Mouse (Mus musculus) adrenal gland, adult (tissue): ENCODE measurements at regions not wholly inside any gene's neighbourhood (a gene's known extent, or its start where the extent isn't known, plus 50 kb on each side); places are given as distances from the start of the nearest gene placed in this dataset.

Experiments
- DNase-seq, 2 experiments: peaks; one replicate each; pipeline ENCODE4 v3.0.0; 2022 to 2023; ENCODE audit warnings: low spot score in 1 of 2; ENCODE audit not compliant: inconsistent age in 2 of 2

DNA sequence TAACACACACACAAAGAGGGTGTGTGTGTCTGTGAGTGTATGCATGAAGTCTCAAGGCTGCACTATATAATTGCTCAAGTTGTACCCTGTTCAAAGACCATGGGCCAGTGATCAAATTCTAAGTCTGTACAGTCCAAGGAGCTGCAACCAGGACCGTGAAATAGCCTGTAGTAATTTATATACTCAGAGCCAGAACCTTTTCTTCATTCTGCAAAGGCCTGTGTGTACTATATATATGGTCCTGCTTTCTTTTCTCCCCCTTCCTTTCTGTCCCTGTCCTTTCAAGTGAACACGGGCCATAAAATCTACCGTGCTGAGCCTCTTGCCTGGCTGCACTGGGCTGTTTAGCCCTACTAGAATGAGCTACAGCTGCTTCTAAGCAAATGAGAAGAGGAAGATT lies 757.5 kb upstream of the Castor2 start:
- no peak for DNase-seq

DNA sequence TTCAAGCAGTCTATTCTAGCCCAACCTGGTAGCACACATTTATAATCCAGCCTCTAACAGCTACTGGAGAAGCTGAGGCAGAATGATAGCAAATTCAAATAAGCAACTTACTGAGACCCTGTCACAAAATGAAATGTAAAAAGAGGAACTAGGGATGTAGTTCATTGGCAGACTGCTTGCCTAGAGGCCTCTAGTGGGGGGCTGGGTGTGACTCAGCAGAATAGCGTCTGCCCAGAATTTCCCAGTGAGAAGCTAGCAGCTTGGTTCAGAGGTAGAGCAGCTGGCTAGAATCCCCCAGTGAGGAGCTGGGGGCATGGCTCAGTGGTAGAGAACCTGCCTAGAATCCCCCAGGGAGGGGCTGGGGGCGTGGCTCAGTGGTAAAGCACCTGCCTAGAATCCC lies 777.5 kb upstream of the Auts2 start:
- no peak for DNase-seq

- DNase-seq = no peak
These were observed 777.1 kb upstream of the Auts2 start for GRCm38 (mm10) chr5:133320206-133320605.

GRCm38 (mm10) chr5:133314031-133314430 lies 770.9 kb upstream of the Auts2 start:
- no peak for DNase-seq

DNA sequence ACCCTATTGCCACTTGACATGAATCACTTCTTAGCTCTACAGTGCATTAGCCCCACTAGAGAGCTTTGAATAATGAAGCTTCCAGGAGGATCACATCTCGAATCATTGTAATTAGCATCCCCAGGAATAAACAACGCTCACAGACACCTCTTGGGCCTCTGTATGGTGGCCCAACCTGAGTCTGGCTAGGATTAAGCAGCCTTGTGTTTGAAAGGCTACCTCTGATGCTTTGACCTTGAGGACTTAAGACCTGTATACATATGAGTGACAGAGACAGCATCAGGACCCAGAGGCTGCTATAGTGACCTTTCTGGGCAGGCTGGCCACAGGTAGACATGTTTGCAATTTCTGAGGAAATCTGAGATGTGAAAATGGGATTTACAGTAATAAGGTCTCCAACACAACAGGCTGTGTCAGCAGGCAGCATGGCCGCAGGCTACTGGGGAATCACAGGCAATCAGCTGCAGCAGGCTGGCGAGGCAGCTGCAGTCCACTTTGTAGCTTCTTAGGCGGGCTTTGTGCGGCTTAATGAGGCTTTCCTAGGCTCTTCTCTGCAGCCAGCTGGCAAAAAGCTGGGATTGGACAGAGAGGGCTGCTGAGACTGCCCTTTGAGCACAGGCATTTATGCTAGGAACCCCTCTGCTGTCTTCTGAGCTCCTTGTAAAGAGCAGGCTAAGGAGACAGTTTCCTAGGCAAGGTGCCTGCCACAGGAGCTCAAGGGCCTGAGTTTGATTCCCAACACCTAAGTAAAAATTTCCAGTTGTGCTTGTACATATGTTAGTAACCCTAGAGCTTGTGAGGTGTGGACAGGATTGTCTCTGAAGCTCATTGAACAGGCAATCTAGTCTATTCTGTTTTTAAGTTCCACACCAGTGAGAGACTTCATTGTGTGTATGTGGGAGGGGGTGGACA lies 768.1 kb upstream of the Auts2 start:
- DNase-seq = no peak

DNA sequence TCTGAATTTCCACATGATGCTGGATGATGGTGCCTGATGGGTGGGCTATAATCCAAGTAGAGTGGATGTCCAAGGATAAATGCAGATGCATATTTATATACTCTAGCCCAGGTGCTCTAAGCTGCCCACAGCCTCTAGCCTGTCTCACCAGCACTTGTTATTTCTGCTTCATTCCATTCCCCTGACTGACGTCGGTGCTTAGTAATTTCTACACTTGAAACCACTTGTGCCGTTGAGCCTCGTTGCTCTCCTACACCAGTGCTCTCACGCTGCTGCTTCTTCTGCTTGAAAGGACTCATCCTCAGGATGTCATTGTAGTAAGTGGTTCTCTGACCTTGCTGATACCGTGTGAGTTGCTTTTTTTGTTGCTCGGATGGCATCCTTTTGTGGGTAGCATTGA lies 724.7 kb upstream of the Auts2 start:
- DNase-seq = peak; percentile 15 to 40

- DNase-seq = peak; percentile 43 to 66
These were observed 724.2 kb upstream of the Auts2 start for GRCm38 (mm10) chr5:133267356-133267755.

DNA sequence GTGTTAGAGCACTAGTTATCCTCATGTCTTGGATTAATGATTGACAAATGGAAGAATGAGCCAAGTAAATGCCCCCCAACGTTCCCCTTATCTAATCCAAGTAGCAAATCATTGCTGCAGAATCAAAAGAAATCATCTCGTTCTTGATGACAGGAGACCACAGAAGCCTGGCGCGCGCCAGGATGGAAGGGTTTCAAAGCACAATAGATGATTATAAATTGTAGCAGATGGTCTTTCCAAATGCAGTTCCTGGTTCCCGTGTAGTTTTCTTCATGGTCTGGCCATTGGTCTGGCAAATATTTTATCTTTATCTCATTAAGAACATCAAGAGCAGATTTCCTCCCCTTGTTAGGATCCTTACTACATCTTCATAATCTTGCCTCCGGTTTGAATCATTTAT lies 721.8 kb upstream of the Auts2 start:
- no peak for DNase-seq

DNA sequence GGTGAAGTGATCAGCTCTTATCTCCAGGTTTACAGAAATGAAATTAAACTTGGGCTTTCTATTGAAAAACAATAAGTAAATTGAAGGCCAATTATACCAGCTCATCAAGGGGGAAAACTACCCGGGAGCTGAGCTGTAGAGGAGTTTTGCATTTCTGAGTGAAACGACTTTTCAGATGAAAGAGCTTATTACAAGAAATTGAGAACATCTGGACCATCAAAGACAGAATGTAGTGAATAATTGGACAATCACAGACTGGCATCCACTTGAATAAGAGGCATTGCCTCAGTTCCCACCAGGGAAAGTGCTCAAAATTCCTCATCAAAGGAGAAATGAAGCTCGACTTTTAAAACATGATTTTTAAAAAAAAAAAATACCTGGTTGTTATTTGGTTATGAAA lies 675.7 kb upstream of the Auts2 start:
- no peak for DNase-seq

- no peak for DNase-seq
These were observed 655.4 kb upstream of the Auts2 start for GRCm38 (mm10) chr5:133198546-133198945.

DNA sequence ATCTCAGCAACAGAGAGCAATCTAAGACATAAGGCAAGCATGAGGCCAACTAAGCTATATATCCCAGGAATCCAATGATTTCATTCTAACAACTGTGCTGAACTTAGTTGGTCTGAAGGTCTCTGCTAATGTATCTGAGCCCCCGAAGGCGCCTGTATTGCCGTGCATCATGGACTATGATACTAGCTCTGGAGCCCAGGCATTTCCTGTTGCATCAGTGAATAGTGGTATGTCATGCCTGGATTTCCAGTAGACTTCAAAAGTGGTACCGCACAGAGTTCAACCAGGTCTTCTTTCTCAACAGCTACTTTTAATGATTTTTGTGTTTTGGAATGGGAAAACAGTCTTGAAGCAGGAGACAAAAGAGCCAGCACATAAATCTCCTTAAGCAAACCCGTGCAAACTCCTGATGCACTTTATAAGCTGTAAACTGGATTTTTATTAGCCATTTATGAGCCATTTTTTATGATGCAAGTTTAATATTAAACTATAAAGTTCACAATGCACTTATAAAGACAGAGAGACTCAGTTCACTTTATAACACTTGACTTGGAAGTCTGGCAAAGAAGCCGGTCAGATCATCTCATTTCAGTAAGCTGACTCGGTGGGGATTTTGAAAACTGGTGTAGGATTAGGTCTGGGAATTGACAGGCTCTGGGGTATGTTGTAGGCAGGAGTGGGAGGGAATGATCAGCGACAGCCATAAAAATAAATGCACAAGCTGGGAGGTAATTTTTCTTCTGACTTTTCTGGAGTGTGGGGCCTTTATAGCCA lies 646.8 kb upstream of the Auts2 start:
- DNase-seq = no peak

DNA sequence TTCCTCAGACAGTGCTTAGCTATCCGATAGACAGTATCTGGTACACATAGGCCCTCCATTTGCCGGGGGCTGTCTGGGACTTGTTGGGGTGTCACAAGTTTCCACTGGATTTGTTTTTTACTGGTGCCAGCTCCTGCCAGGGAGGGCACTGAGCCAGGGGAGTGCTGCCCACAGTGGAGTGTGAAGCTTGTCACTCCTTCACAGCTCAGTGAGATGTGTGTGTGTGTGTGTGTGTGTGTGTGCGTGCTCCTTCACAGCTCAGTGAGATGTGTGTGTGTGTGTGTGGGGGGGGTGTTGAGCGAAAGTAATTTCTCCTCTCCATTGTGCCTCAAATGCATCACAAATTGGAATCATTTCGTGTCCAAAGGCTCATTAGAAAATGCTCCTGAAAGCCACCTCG lies 632.5 kb upstream of the Auts2 start:
- DNase-seq = no peak

GRCm38 (mm10) chr5:133173155-133173723 lies 630.1 kb upstream of the Auts2 start:
- peak; percentile 87 to 94 for DNase-seq

GRCm38 (mm10) chr5:133172686-133173085 lies 629.5 kb upstream of the Auts2 start:
- no peak for DNase-seq

DNA sequence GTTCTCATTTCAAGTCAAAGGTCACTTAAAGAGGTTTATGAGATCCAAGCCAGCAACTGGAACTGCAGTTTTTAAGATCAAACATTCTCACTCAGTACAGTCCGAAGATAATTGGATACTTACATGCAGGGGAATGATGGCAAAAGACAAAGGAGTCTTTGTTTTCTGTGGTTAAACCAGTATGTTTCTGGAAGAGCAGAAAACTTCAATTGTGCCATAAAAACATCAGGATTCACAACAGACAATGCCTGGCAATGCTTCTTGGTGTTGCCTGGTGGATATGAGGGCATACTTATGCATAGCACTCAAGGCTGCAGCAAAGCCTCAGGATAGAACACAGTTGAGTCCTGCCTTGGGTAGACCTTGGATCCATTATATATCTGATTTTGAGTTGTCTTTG lies 628.1 kb upstream of the Auts2 start:
- DNase-seq = no peak

DNA sequence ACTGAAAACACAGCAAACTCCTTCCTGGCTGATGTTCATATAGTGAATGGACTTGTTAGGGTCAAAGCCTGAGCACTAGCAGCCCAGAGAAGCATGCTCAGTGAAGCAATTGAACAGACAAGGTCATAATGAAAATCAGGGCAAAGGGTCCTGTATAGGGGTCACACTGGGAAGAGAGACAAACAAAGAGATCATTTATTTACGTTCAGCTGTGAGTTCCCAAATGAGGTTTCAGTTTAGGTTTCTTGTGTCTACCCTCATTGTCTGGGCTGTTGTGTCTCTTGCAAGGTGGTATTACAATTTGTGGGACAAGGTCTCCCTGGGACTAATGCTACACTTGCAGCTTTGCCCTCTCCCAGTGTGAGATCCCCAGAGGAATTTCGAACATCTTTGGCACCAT lies 624.4 kb upstream of the Auts2 start:
- DNase-seq = no peak

DNA sequence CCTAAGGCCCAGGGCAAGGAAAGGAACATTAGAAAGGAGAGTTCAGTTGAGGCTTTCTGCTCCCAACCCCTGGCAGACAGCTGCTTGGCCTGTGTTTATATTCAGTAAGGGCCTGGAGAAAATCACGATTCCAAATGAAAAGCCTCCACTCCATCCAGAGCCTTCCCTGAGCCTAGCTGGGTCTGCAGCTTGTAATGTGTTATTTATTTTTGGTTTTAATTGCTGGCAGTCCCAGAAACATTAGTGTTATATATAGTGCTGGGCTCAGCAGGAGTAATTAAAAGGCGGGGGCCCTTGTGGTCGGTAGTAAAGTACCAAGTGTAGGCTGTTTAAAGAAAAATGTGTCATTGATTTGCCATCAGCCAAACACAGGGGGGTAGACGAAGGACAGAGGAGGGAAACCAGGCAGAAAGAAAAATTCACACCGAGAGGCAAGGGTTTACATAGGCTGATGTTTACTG lies 623.9 kb upstream of the Auts2 start:
- no peak for DNase-seq

DNA sequence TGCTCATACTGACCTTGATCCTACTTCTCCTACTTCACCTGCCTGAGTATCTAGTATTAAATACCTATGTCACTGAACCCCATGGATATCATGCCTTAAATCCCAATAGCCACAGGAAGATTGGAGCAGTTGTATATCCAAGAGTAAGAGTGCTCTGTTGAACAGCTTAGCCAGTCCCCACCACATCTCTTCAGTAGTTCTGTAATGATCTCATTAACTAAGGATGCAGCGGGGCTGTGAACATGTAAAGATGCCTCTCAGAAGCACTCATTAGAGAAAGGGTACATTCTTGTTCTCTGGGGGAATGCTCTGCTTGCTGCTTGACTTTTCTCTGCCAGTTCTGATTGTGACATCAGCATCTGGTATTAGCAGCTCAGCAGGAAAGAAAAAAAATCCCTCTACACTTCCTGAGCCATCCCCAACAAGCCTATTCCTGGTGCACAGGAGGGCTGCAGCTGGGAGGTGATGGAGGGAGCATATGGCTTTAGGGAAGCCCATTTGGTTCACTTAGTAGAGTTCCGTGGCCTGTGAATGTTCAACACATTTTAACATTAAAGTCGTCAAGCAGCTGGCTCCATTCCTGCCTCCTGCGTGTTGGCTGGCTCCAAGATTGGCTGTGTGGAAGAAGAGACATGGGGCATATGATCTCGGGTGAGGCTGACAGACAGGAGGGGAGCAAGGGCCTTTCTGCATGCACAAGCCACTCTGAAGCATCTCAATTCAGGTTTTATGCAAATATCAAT lies 613.1 kb upstream of the Auts2 start:
- DNase-seq = no peak

GRCm38 (mm10) chr5:133145996-133146395 lies 602.9 kb upstream of the Auts2 start:
- no peak for DNase-seq

GRCm38 (mm10) chr5:133143679-133144078 lies 600.5 kb upstream of the Auts2 start:
- no peak for DNase-seq
